Mouse (Mus musculus) embryo, embryonic 11 days (tissue): ENCODE data around the gene Fbxl18.
"Not testable (repeated sequence)": the region's sequence is repeated elsewhere in the genome, so short reads cannot be mapped to it uniquely, and the experiment has no call there.

ENCODE experiments used
- DNase-seq: peaks from one replicate; pipeline ENCODE4 v3.0.0-alpha.2; 2015

The Fbxl18 gene

GRCm38 (mm10) chr5:142899057-142899601 is 3.9 kb upstream of the Fbxl18 start:
- DNase-seq = peak; percentile 39

- no peak for DNase-seq
Observed at GRCm38 (mm10) chr5:142898316-142898715, 3.1 kb upstream of the Fbxl18 start.

GRCm38 (mm10) chr5:142897568-142898248 is 2.5 kb upstream of the Fbxl18 start:
- DNase-seq = no peak

- DNase-seq = no peak
Observed at GRCm38 (mm10) chr5:142896713-142897112, 1.5 kb upstream of the Fbxl18 start.

- no peak for DNase-seq
Observed at GRCm38 (mm10) chr5:142896192-142896591, 971 bp upstream of the Fbxl18 start.

- no peak for DNase-seq
Observed at GRCm38 (mm10) chr5:142891396-142891795, 3.8 kb downstream of the Fbxl18 start.

GRCm38 (mm10) chr5:142887533-142887932 is 7.7 kb downstream of the Fbxl18 start:
- not testable (repeated sequence) for DNase-seq

GRCm38 (mm10) chr5:142886761-142887160 is 8.5 kb downstream of the Fbxl18 start:
- no peak for DNase-seq

- DNase-seq = no peak
Observed at GRCm38 (mm10) chr5:142886181-142886580, 9.0 kb downstream of the Fbxl18 start.

- no peak for DNase-seq
Observed at GRCm38 (mm10) chr5:142882471-142882870, 12.8 kb downstream of the Fbxl18 start.

- DNase-seq = no peak
Observed at GRCm38 (mm10) chr5:142881936-142882335, 13.3 kb downstream of the Fbxl18 start.

GRCm38 (mm10) chr5:142880806-142881516 is 14.3 kb downstream of the Fbxl18 start:
- DNase-seq = peak; percentile 39

- DNase-seq = no peak
Observed at GRCm38 (mm10) chr5:142880246-142880645, 15.0 kb downstream of the Fbxl18 start.

GRCm38 (mm10) chr5:142879318-142880175 is 15.7 kb downstream of the Fbxl18 start:
- DNase-seq = peak; percentile 94

GRCm38 (mm10) chr5:142878570-142878969 is 16.7 kb downstream of the Fbxl18 start:
- DNase-seq = no peak

- peak; percentile 91 for DNase-seq
Observed at GRCm38 (mm10) chr5:142877337-142878280, 17.6 kb downstream of the Fbxl18 start.

GRCm38 (mm10) chr5:142876896-142877295 is 18.3 kb downstream of the Fbxl18 start:
- DNase-seq = no peak

GRCm38 (mm10) chr5:142875513-142875905 is 19.7 kb downstream of the Fbxl18 start:
- DNase-seq = no peak

- no peak for DNase-seq
Observed at GRCm38 (mm10) chr5:142874791-142875512, 20.3 kb downstream of the Fbxl18 start.

GRCm38 (mm10) chr5:142873718-142874117 is 21.5 kb downstream of the Fbxl18 start:
- DNase-seq = no peak

GRCm38 (mm10) chr5:142871765-142872164 is 23.5 kb downstream of the Fbxl18 start:
- no peak for DNase-seq
